Mouse (Mus musculus): ENCODE measurements around the gene Cep55. TPM values are rescaled to one million over a fixed set of nuclear protein-coding genes. Genes with fewer than 3 reads are reported as not detected.

The Cep55 gene
- polyA plus RNA-seq, 1 experiment: 0.94 TPM

DNA sequence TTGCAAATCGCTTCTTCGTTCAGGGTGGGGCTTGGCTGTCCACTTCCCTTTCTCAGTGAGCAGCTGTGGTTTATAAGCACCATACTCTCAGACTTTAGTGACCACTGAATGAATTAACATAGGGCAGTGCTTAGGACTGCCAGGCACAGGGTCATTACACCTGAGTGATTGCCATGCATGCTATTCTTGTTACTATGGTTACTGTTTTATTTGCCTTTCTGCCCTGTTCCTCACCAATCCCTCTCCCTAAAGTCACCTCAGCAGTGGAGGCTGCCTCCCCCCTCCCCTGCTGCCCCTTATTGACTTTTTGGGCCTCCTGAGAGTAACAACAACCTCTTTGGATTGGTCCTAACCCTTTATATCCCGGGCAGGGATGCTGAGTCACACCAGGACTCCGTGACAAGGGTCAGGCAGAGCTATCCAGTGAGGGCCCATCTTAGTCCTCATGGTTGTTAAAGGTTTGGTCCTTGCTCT, 36.7 kb downstream of the Cep55 start:
- Histone ChIP-seq H3K27me3 (ENCODE audit: control insufficient read depth, insufficient read depth, low read length) (no peaks in the 10 kb centered on the region), H3K36me3 (ENCODE audit: control insufficient read depth, insufficient read depth, low read length) (no peaks in the 10 kb centered on the region), H3K4me3 (ENCODE audit: extremely low read depth, insufficient read depth, insufficient read length) (no peak overlapping the region), H3K4me1 (ENCODE audit: control insufficient read depth, insufficient read depth, insufficient read length) (no peaks in the 10 kb centered on the region; the same call in 1 of the 2 replicates), H3K27ac (ENCODE audit: insufficient read depth, low read length) (no peak overlapping the region)
- WGBS: 59% methylated on average over 4 of the region's 4 CpGs
- no peak for DNase-seq (ENCODE audit: low read depth in 1 of 2, low spot score in 2 of 2)
- TF ChIP-seq CTCF (IDR thresholded peaks at IDR 0.05; ENCODE audit: extremely low read depth, insufficient read depth, insufficient read length, insufficient replicate concordance) (no peak), POLR2A (IDR thresholded peaks at IDR 0.05; ENCODE audit: low read depth, low read length) (no peak)

DNA sequence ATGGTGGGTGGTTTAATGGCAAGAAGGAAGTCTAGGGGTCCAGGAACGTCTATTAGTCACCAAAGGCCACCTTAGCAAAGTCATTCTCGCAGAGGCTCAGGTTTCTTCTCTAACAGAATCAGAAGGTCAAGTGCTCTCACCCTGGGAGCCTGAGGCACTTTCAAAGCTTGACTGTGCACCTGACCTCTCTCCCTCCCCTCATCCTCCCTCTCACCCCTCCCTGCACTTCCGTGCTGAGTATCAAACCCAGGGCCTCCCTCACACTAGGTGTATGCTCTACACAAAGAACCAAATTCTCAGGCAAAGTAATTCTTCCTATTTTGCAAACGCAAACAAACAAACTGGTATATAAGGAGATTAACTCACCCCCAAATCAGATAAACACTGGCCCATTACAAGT, 41.4 kb downstream of the Cep55 start:
- Histone ChIP-seq H3K4me1 (ENCODE audit: control insufficient read depth, insufficient read depth, insufficient read length) (peaks cover 4% of the 10 kb centered on the region; the same call in 1 of the 2 replicates), H3K27me3 (ENCODE audit: control insufficient read depth, insufficient read depth, low read length) (peaks cover 13% of the 10 kb centered on the region), H3K27ac (ENCODE audit: insufficient read depth, low read length) (no peak overlapping the region), H3K4me3 (ENCODE audit: extremely low read depth, insufficient read depth, insufficient read length) (no peak overlapping the region), H3K36me3 (ENCODE audit: control insufficient read depth, insufficient read depth, low read length) (no peaks in the 10 kb centered on the region)
- WGBS: 11% methylated on average over 4 of the region's 4 CpGs
- no peak for TF ChIP-seq POLR2A (IDR thresholded peaks at IDR 0.05; ENCODE audit: low read depth, low read length)
- TF ChIP-seq CTCF (IDR thresholded peaks at IDR 0.05; ENCODE audit: extremely low read depth, insufficient read depth, insufficient read length, insufficient replicate concordance): no peak
- no peak for DNase-seq (ENCODE audit: low read depth in 1 of 2, low spot score in 2 of 2)

DNA sequence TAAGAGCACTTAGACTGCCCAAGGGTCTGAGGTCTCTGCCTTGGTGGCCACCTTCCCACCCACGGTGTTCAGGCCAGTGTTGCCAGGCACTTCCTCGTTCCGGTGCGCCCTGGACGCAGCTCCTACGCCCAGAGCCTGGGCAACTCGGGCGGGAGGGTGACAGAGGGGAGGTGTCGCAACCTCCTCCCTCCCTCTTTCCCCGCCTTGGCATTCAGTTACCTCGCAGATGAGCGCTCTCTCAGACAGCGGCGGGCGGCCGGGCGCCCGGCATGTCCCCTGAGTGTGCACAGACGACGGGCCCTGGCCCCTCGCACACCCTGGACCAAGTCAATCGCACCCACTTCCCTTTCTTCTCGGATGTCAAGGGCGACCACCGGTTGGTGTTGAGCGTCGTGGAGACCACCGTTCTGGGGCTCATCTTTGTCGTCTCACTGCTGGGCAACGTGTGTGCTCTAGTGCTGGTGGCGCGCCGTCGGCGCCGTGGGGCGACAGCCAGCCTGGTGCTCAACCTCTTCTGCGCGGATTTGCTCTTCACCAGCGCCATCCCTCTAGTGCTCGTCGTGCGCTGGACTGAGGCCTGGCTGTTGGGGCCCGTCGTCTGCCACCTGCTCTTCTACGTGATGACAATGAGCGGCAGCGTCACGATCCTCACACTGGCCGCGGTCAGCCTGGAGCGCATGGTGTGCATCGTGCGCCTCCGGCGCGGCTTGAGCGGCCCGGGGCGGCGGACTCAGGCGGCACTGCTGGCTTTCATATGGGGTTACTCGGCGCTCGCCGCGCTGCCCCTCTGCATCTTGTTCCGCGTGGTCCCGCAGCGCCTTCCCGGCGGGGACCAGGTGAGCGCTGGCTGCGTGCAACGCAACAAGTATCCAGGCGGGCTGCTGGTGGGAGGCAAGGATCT, 42.3 kb downstream of the Cep55 start, which contains the start of gene Ffar4:
TSS of gene Ffar4 (plus strand) at position 214 of the 901 bp plus-strand sequence.
- no peak within 1 kb of the TSS; the same call in 1 of the 2 replicates for H3K4me3 ChIP-seq (ENCODE audit: extremely low read depth, insufficient read depth, insufficient read length)
- H3K27ac ChIP-seq (ENCODE audit: insufficient read depth, low read length): no peak within 1 kb of the TSS
- no peak for DNase-seq (ENCODE audit: low read depth in 1 of 2, low spot score in 2 of 2)
- H3K27me3 ChIP-seq (ENCODE audit: control insufficient read depth, insufficient read depth, low read length): peaks cover 13% of the 10 kb centered on the region
- TF ChIP-seq POLR2A (IDR thresholded peaks at IDR 0.05; ENCODE audit: low read depth, low read length) (no peak), CTCF (IDR thresholded peaks at IDR 0.05; ENCODE audit: extremely low read depth, insufficient read depth, insufficient read length, insufficient replicate concordance) (no peak)
- WGBS: 3% methylated on average over 77 of the region's 77 CpGs
- H3K36me3 ChIP-seq (ENCODE audit: control insufficient read depth, insufficient read depth, low read length): no peaks in the 10 kb centered on the region
- peaks cover 4% of the 10 kb centered on the region; the same call in 1 of the 2 replicates for H3K4me1 ChIP-seq (ENCODE audit: control insufficient read depth, insufficient read depth, insufficient read length)

DNA sequence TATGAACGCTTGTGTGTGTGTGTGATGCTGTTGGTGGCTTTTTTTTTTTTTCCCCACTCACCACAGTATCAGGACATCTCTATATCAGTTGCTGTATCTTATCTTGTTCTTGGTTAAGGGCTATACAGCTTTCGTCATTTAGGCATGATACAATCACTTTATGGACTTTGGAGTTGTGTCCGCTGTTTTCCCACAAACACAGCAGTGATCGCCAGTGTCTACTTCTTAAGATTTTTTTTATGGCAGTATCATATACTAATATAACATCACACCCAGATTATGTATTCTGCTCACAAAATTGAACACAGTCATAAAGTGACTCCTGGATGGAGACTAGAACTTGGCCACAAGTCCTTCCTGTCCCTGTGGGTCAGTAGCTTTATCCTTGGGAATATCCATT, 53.1 kb downstream of the Cep55 start:
- TF ChIP-seq CTCF (IDR thresholded peaks at IDR 0.05; ENCODE audit: extremely low read depth, insufficient read depth, insufficient read length, insufficient replicate concordance) (no peak), POLR2A (IDR thresholded peaks at IDR 0.05; ENCODE audit: low read depth, low read length) (no peak)
- no peak overlapping the region for H3K27ac ChIP-seq (ENCODE audit: insufficient read depth, low read length)

DNA sequence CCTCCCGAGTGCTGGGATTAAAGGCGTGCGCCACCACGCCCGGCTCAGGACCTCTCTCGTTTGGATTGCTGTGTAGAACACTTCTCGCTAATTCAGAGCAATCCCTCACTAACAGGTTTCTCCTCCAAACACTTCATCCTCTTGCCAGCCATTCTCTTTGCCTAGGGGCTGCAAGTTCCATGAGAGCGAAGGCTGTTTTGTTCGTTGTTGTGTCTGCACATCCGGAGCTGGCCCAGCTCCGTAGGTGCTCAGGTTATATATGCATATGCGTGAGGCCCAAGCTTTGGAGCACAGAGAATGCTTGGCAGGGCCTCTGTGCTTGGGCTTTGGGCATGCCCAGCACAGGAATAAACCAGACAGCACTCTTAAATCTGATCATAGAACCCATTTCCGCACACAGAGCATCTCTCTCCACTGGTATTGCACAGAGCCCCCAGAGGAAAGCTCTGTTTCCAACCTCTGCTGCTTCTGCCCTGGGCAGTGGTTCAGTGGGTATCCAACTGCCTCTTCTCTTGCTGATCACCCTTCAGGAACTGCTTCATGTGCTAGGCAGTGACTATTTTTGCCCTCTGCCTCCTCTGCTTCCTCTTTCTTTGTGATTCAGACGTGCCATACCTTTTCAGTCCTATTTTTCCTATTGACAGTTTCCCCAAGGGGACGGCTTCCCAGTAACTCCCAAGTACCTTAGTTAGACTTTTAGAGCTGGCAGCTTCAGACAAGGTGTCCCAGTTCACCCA, 54.9 kb downstream of the Cep55 start:
- Histone ChIP-seq H3K27ac (ENCODE audit: insufficient read depth, low read length) (no peak overlapping the region), H3K4me3 (ENCODE audit: extremely low read depth, insufficient read depth, insufficient read length) (no peak overlapping the region), H3K27me3 (ENCODE audit: control insufficient read depth, insufficient read depth, low read length) (no peaks in the 10 kb centered on the region), H3K36me3 (ENCODE audit: control insufficient read depth, insufficient read depth, low read length) (no peaks in the 10 kb centered on the region), H3K4me1 (ENCODE audit: control insufficient read depth, insufficient read depth, insufficient read length) (no peaks in the 10 kb centered on the region; the same call in 1 of the 2 replicates)
- DNase-seq (ENCODE audit: low read depth in 1 of 2, low spot score in 2 of 2): no peak
- TF ChIP-seq CTCF (IDR thresholded peaks at IDR 0.05; ENCODE audit: extremely low read depth, insufficient read depth, insufficient read length, insufficient replicate concordance) (no peak), POLR2A (IDR thresholded peaks at IDR 0.05; ENCODE audit: low read depth, low read length) (no peak)
- 81% methylated on average over 15 of the region's 15 CpGs for WGBS

More for the DNA sequence above, 53.1 kb downstream of the Cep55 start:
- H3K4me1 ChIP-seq (ENCODE audit: control insufficient read depth, insufficient read depth, insufficient read length): no peaks in the 10 kb centered on the region; the same call in 1 of the 2 replicates
- no peak overlapping the region for H3K4me3 ChIP-seq (ENCODE audit: extremely low read depth, insufficient read depth, insufficient read length)
- WGBS: 89% methylated on average over 4 of the region's 4 CpGs
- no peaks in the 10 kb centered on the region for H3K27me3 ChIP-seq (ENCODE audit: control insufficient read depth, insufficient read depth, low read length)
- DNase-seq (ENCODE audit: low read depth in 1 of 2, low spot score in 2 of 2): no peak
- no peaks in the 10 kb centered on the region for H3K36me3 ChIP-seq (ENCODE audit: control insufficient read depth, insufficient read depth, low read length)

DNA sequence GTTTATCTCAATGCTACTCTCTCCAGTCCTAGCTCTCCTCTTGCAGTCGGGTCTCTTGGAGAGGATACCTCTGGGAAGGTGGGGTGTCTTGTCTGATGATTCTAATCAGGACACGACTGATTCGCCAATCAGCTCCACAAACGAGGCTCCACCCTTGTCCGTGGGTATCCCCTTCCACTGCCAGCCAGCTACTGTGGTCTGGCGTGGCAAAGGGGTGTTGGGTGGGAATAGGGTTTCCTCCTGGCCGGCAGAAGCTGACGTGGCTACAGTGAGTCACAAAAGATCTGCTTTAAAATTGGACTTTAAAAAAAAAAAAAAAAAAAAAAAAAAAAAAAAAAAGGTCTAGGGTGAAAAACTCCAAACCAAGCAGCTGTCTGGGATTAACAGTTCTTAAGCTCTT, 56.2 kb downstream of the Cep55 start:
- TF ChIP-seq POLR2A (IDR thresholded peaks at IDR 0.05; ENCODE audit: low read depth, low read length): no peak
- TF ChIP-seq CTCF (IDR thresholded peaks at IDR 0.05; ENCODE audit: extremely low read depth, insufficient read depth, insufficient read length, insufficient replicate concordance): no peak
- 84% methylated on average over 8 of the region's 8 CpGs for WGBS
- H3K4me1 ChIP-seq (ENCODE audit: control insufficient read depth, insufficient read depth, insufficient read length): no peaks in the 10 kb centered on the region; the same call in 1 of the 2 replicates

More for the DNA sequence above, 56.2 kb downstream of the Cep55 start:
- no peak for DNase-seq (ENCODE audit: low read depth in 1 of 2, low spot score in 2 of 2)
- Histone ChIP-seq H3K36me3 (ENCODE audit: control insufficient read depth, insufficient read depth, low read length) (no peaks in the 10 kb centered on the region), H3K27ac (ENCODE audit: insufficient read depth, low read length) (no peak overlapping the region), H3K4me3 (ENCODE audit: extremely low read depth, insufficient read depth, insufficient read length) (no peak overlapping the region), H3K27me3 (ENCODE audit: control insufficient read depth, insufficient read depth, low read length) (no peaks in the 10 kb centered on the region)
